Mouse (Mus musculus): Measurements from ENCODE around the gene Polr3a.

Polr3a gene

DNA sequence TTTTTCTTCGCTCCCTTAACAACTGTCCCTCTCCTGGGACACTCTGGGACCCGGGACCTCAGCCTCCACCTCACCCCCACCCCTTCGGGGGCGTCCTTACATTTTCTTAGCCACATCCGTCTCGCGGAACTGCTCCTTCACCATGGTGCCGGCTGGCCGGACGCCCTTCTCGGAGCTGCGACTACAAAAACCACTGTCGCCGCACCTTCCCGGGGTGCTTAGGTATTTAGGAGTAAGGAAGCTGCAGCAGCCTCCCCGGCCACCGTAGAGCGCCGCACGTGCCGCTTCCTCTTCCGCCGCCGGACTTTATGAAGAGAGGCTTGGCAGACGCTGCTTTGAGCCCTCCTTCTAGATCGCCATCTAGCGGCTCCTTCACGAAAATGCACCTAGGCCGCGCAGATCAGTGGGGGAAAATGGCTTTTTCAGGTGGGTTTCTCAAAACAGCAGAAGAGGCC is at the start of gene Polr3a, which contains the start of gene Rps24:
Gene Polr3a (minus strand): TSS at position 286 of the 455 bp plus-strand sequence.
Gene Rps24 (plus strand): TSS at position 353 of the 455 bp plus-strand sequence.
- peak; percentile 86 to 88 for DNase-seq (ENCODE audit: low read depth in 2 of 2, low spot score in 2 of 2)

DNA sequence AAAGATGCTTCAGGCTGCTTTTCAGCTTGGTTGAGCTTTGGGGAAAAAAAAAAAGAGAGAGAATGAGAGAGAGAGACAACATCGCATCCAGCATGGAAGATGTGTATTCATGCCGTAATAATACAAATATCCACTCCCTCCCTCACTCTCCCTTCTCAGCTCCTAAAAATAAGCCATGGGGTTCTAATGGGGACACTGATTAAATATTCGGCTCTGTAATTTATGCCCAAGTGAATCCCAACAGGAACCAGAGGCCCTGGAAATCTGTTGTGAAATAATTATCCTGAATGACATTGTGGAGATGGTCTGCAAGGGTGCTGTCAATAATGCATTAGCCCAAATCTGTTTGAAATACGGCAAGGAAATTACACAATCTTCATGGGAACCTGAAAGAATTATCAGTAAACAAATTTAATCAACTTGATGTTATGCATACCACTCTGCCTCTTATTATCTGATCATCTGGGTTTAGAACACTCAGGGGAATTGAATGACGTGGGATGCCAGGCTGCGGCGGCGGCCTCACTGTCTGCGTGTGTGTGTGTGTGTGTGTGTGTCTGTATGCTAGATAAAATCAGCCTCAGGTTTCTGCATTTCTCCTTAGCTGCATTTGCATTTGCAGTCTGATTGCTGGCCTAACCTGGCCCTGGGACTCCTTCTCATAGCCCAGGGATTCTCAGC is 48.1 kb upstream of the Polr3a start:
- no peak for DNase-seq (ENCODE audit: low read depth in 2 of 2, low spot score in 2 of 2)

DNA sequence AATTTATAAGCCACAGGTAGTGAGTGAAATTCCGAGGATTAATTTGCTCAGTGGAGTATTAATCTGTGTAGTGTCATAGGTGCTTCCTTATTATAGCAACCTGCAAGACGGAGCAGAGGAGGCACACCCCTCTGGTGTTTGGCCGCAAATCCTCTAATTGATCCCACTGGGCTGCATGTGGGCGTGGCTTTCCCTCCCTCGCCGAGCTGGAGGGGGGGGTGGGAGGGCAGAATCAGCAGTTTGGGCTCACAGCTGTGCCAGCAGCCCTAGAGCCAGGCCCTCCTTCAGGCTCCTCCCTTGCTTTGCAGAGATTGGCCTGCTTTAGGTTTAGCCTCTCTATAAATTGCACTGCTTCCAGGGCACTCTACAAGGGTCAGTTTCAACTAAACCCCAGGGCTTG is 43.4 kb upstream of the Polr3a start:
- no peak for DNase-seq (ENCODE audit: low read depth in 2 of 2, low spot score in 2 of 2)

DNA sequence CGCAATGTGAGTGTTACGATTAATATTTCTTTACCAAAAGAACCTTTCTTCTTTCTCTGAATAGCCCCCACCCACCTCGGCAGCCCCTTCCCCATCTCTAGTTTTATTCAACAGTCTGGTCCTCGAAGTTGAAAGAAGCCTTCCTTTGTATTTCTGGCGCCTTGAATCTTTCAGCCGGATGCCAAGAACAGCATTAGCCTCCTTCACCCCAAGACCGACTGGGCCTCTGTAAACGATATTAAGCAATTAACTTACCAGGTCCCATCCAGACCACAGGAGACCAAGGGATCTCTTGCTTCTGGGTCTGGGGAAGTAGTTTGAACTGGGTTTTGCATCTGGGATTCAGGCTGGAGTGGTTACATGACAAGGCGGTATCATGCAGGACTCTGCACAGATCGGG is 39.6 kb upstream of the Polr3a start:
- no peak for DNase-seq (ENCODE audit: low read depth in 2 of 2, low spot score in 2 of 2)

DNA sequence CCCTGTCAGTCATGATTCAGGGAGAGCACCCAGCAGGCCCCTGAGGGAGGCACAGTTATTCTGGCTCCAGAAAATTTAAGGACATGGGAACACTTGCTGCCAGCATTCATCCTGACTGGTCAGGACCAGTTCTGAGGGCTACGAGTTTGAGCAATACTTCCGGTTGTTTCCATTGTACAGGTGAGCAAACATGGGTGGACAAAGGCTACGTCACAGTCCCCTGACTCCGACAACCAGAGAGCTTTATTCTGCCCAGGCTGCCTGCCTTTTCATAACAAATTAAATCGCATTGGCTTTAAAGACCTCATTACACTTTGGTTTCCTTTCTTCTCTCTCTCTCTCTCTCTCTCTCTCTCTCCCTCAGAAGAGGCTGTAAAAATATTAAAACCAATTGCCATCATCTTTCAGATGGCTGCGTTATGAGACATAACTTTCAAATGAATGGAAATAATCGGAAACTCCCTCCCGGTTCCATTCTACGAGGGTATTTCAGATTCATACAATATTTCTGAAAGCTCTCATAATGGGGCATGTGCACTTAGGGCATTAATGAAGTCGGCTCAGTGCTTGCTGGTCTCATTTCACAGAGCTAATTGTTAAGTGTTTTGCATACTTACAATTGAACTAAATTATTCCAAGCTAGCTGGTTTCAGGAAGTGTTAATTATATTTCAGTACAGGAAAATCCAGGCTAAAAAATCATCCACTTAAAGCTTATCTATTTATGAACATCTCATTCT is 39.0 kb upstream of the Polr3a start:
- no peak for DNase-seq (ENCODE audit: low read depth in 2 of 2, low spot score in 2 of 2)

DNA sequence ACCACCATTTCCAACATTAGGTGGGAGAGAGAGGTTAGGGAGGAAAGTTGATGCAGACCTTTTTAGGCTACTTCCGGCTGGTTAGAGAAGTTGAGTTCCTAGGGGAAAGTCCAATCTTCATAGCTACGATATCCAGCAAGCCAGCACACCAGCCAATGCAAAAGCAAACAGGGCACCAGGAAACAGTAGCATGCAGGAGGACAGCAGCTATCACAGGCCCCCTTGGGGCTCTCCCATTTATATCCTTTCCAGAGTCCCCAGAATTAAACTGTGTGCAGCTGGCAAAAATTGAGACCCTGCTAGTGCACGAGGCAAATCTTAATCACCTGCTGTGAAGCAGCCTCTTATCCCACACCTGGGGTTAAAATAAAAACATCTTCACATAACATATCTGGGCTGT is 38.3 kb upstream of the Polr3a start:
- DNase-seq (ENCODE audit: low read depth in 2 of 2, low spot score in 2 of 2) = no peak

DNA sequence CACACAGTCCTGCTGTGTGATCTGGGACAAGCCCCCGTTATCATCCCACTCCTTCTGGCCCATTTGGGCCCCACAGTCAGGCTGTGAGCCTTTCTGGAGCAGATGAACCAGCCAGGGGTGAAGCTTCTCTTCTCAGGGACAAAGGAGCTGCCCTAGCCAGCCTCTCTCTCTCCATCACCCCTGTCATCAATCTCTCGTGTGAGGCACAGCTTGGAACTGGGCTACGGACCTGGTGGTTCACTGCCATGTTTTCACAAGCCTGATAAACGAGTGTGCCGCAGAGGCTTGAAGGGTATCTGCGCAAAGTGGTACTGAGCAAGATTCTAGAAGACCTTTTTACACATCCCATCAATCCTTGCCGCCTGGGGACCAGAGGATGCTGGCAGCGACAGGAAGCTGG is 34.7 kb upstream of the Polr3a start:
- no peak for DNase-seq (ENCODE audit: low read depth in 2 of 2, low spot score in 2 of 2)

DNA sequence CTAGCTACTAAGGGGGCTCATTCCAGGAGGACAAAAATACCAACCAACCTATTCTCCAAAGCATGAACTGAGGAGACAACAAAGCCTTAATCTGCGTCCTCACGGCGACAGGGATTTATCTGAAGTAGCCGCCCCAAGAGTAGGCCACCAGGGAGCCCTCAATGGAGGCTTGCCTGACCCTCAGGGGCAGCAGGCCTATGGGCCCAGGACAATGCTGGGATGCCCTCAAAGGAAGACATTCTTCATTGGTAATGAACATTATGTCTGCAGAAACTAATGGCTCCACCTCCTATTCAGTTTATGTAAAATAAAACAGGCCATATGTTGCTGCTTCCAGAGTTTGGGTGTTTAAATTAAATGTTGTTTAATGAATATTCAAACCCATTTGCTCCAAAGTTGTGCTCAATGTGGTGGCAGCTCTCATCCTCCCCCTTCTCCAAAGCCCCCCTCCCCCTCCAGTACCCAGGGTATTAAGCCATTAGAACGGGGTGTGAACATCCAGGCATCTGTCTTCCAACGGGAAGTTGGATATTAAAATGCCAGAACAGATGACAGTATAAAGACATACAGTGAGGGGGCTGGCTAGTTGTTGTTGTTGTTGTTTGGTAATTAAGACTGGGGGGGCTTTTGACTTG is 25.8 kb upstream of the Polr3a start:
- DNase-seq (ENCODE audit: low read depth in 2 of 2, low spot score in 2 of 2) = no peak

DNA sequence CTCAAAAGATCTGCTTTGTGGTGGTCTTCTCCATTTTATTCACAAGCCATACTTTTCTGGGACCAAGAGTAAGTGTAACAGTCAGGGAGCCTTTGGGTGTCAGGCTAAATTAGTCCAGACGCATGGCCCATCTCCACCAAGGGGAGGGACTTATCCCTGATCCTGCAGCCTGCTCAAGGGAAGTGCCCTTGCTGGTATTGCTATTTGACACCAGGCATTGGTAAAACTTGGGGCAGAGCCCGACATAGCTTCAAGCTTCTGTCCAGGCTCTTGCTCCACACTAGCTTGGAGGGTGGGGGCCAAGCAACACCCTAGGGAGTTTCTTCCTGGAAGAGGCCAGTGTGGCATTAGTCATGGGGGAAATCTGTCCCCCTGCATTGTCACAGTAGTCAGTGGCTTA is 23.8 kb upstream of the Polr3a start:
- no peak for DNase-seq (ENCODE audit: low read depth in 2 of 2, low spot score in 2 of 2)

DNA sequence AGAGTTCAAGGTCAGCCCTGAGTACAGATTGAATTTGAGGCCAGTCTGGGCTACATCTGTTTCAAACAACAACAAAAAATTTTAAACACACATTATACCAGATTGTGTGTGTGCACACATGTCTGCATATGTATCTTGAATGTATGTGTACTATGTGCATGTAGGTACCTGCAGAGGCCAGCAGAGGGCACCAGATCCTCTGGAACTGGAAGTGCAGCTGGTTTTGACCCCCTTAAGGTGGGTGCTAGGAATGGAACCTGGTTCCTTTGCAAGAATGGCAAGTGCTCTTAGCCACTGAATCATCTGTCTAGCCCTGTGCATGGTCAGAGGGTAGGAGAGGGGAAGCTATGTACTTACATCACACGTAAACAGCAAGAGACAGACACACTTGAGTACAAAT is 23.4 kb upstream of the Polr3a start:
- no peak for DNase-seq (ENCODE audit: low read depth in 2 of 2, low spot score in 2 of 2)

DNA sequence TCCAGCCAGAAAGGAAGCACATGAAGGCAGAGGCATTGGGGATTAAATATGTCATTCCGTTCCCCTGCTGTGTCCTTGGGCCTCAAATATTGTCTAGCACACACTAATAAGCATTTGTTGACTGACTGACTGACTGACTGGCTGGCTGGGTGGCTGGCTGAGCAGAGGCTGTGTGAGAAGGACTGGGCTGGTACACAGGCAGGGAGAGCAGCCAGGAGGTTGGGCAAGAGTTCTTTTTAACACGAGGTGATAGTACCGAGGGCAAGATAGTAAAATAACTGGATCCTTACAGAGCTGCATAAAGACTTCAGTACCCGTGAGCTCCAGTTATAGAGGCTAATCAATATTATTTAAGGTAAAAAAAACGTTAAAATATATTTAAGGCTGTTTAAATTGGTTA is 22.7 kb upstream of the Polr3a start:
- DNase-seq (ENCODE audit: low read depth in 2 of 2, low spot score in 2 of 2) = no peak

DNA sequence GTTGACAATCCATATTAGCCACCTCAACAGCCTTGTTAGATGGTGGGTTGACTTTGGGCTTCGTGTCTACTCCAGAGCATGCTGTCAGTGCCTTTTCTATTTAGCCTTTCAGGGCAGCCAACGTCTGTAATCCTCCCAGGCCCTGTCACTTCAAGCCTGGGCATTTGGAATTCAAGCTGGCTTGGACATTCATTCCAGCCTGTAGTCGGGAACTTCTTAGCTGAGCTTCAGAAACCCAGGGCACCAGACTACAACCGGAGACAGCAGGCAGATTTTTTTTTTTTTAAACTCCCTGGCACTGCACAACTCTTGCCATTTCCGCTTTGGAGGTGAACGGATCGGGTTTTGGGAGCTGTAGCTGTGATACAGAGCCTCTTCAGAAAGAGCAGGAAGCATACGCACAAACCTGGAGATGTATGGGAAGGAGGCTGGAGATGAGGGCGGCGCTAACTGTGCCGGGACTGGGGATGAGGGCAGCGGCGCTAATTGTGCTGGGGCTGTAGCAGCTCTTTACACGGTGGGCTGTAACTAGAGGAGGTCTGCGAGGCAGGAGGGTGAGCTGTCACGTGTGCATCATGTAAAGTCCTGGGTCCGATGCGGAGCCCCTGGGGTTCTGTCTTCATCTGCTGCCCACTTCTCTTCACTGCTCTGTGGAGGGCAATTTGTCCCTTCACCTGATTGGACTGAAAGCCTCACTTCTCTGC is 21.4 kb upstream of the Polr3a start:
- DNase-seq (ENCODE audit: low read depth in 2 of 2, low spot score in 2 of 2) = no peak

DNA sequence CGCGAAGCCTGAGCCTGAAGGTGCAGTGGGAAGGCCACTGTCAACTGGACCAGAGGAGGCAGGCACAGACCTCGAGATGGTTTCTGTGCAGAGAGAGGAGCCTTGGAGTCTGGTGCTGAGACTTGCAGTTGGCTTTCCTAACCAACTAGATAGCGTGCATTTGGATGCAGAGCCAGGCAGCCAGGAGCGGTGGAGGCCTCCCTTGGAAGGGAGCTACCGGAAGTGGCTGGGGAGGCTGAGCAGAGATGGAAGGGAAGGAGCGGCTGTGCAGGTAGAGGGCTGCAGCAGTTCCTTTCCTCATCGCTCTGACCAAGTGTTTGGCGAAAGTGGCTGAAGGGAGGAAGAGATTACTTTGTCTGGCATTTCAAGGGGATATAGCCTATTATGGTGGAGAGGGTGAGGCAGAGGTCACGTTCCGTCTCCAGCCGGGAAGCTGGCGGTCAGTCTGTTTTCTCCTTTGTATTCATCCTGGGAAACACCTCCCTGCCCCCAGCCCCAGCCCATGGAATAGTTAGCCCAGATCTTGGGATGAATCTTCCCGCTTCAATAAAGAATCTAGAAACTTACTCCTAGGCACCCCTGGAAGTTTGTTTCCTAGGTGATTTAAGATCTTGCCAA is 20.7 kb upstream of the Polr3a start:
- no peak for DNase-seq (ENCODE audit: low read depth in 2 of 2, low spot score in 2 of 2)

DNA sequence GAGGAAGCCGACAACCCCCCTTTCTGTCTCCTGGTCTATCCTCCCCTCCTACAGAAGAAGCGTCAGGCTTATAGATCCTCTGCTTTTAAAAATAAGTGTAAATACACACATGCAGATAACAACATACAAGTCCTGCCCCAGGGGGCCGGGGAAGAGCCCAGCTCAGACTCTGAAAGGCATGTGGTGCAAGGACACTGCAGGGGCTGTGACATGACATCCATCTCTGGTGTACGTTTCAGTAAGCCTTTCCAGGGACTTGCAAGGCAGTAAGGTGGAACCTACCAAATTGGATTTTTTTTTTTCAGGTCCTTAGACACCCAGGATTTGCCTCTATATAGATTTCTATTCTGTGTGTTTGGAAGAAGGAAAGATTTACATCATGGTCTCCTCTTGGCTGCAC is 14.4 kb upstream of the Polr3a start:
- DNase-seq (ENCODE audit: low read depth in 2 of 2, low spot score in 2 of 2) = no peak

DNA sequence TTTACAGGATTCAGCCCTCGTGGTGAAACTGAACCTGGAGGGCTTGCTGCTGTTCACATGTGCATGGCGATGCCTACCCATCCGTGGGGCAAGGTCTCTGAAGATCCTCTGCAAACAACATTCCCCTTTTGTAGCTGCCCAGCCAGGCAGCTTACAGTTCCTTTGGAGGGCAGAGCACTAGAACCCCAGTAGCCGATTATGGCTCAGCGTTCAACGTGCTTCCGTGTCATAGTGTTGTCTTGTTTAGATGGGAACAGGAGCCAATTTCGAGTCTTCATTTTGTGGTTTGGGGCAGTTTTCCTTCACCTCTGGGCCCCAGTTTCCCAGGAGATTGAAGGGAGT is 14.0 kb upstream of the Polr3a start:
- no peak for DNase-seq (ENCODE audit: low read depth in 2 of 2, low spot score in 2 of 2)

DNA sequence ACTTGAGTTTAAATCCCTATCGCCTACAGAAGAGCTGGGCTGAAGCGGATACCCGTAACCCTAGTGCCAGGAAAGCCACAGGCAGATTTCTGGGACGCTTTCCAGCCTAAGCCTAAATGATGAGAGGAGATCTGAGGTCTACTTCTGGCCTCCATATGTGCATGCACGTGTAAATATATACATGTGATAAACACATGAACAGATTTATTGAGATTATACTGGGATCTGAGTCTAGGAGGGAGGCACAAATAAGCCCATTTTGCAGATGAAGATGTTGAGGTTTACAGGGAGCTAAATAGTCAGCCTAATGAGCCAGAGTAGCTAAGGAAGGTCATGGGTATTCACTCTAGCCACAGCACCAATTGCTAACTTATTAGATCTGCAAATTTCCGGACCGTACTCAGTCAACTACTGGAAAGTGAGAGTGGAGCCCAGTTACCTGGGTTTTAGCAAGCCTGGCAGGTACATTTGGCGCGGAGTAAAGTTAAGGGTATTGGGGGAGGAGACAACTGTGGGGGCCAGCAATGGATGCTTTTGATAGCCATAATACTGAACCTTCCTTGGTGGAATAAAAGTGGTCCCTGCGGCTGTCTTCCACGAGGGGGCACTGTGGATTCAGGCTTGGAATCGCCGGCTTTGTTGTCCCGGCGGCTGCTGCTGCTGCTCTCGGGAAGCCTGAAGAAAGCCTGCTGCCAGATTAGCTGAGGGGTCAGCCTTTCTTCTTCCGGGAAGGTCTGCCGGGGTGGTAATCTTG is 13.4 kb upstream of the Polr3a start:
- peak; percentile 31 to 55 for DNase-seq (ENCODE audit: low read depth in 2 of 2, low spot score in 2 of 2)

DNA sequence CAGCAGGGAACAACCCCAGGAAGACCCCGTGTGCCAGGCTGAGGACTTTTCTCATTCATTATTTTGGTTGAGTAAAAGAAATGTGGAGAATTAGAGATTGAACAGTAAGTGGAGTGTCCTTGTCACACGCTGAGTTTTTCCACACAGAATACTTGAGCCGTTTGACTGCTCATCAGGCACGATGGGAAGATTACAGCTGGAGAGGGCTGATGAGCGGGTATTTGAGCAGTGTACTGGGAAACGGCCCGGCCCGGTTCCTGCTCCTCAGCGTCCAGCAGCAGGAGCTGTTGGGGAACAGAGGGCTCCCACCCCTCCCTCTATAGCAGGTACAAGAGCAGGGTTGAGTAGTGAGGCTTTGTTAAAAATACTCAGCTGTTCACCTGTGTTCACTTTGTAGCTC is 12.6 kb upstream of the Polr3a start:
- DNase-seq (ENCODE audit: low read depth in 2 of 2, low spot score in 2 of 2) = no peak

DNA sequence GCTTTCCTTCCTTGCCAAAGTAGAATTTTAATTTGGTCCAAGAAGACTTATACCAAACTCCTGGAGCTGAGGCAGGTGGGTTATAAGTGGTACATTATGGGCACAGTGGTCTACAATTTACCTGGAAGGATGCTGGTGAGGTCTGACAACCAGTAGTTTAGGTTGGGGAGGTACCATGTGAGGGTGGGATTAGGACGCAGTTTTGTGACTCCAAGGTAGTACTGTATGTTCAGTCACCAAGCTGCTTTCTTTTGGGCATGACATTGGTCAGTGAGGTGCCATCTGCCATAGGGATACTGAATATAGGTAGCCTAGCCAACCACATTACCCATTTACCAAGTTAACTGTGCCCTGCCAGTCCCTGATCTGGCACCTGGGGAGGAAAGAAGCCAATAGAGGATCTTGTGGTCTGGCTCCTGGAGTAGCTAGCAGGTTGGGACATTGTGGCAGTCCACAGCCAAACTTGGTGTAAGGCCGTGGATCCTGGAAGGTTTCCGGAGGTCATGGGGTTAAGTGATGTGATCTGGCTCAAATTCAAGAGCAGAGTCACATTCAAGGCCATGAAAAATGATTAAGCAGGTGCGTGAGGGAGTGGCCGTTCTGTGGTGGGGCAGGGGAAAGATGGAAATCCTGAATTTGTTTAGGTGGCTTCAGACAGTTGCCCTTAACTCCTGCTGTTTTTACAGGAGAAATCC is 11.8 kb upstream of the Polr3a start:
- no peak for DNase-seq (ENCODE audit: low read depth in 2 of 2, low spot score in 2 of 2)

DNA sequence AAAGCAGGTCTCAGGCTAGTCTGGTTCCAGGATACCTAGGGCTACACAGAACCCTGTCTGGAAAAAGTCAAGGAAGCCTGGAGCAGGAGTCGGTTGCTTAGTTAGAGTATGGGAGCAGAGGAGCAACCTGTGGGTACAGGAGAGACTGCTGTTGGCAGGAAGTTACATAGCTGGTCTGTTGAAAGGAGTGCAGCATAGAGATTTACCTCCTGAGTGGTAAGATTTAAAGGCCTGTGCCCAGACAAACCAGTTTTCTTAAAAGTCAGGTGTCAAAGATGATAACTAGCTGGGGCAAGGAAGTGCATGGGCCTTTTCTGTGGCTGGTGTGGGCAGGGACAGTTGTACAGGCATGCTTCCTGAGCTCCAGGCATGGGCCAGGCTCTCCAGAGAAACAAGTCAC is 10.6 kb upstream of the Polr3a start:
- DNase-seq (ENCODE audit: low read depth in 2 of 2, low spot score in 2 of 2) = no peak

DNA sequence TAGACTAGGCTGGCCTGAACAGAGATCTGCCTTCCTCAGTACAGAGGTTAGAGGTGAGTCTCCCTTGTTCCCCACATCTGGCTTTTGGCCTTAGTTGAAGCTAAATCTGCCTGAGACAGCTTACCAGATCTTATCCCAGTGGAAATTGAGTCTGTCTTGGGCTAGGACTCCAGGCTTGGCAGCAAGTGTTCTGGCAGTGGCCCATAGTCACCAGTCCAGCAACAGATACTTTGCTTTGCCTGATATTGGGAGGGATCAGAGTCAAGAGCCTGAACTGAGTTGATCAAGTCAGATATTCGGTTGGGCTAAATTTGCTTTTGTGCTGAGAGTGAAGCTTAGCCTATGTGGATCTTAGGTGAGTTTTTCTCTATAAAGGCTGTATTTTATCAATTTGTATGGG is 9.6 kb upstream of the Polr3a start:
- DNase-seq (ENCODE audit: low read depth in 2 of 2, low spot score in 2 of 2) = no peak
